In genomic region chr6:77446861-77447260, GRCm38 (mm10) we compare ENCODE assay signal across 22 mouse cellular contexts.
"Had no signal": no experiment of that assay in that cellular context is flagged by ENCODE, and none has a peak within 500 bp of the region (broad histone marks: within the 10 kb centered on the region; RNA-seq: fewer than 3 reads in every experiment).

No protein-coding gene starts in this region.

- ATAC-seq: hindbrain, embryonic 16.5 days; hindbrain, postnatal 0 days; inflammation-experienced regulatory T-cells, adult 6 months; intestine, embryonic 15.5 days; intestine, embryonic 16.5 days; intestine, postnatal 0 days had no signal

- DNase-seq: heart, postnatal 10 days; heart, postnatal 14 days; heart, postnatal 36 days; heart, postnatal 4 days; kidney, adult 11 months; kidney, adult 18-20 months; kidney, adult 2 months; kidney, adult 8-10 months; kidney, adult 9 months; kidney, postnatal 10 days; kidney, postnatal 14 days; kidney, postnatal 25 days; kidney, postnatal 36 days; kidney, postnatal 4 days; layer of hippocampus, adult 9-11 months; layer of hippocampus, postnatal 36 days had no signal
